Mouse (Mus musculus): ENCODE data around the gene F7.

GRCm38 (mm10) chr8:13025487-13026224, at the start of gene F7:
- TF ChIP-seq CTCF (IDR thresholded peaks at IDR 0.05; ENCODE audit: low read depth) (no peak), EP300 (optimal IDR thresholded peaks at IDR 0.05) (no peak)

All from stomach, postnatal 0 days (tissue).